Mouse (Mus musculus) inflammation-experienced regulatory T-cells, adult 16 weeks (primary cell): ENCODE measurements around the gene Arhgef12. TPM values are rescaled to one million over a fixed set of nuclear protein-coding genes. Genes with fewer than 3 reads are reported as not detected.

Source experiments
- polyA plus RNA-seq: library from polyadenylated mRNA; unstranded; fragments of 100-300 nt; shearing (Covaris generic); gene quantifications from one replicate; pipeline ENCODE4 v1.2.1, GENCODE M21; 2017

Gene Arhgef12
- polyA plus RNA-seq = 6.7 TPM

GRCm38 (mm10) chr9:43107187-43107517 is at the start of gene Arhgef12:
Gene Arhgef12 (minus strand): TSS chr9:43107239.

GRCm38 (mm10) chr9:43116134-43116996 is 9.3 kb upstream of the Arhgef12 start, which contains the start of gene Tmem136:
Gene Tmem136 (minus strand): TSS chr9:43116570.

GRCm38 (mm10) chr9:42943781-42944535 is 163.1 kb downstream of the Arhgef12 start, which contains the start of gene Grik4:
Gene Grik4 (minus strand): TSS chr9:42944493.

Other genes with a start within 250 kb of the Arhgef12 start
- not detected for gene Grik4, start 162.7 kb downstream of the Arhgef12 start, polyA plus RNA-seq
- 14.8 TPM for gene Tmem136, start 9.3 kb upstream of the Arhgef12 start, polyA plus RNA-seq
- gene Pou2f3, start 103.1 kb upstream of the Arhgef12 start, polyA plus RNA-seq = not detected
- not detected for gene Oaf, start 132.7 kb upstream of the Arhgef12 start, polyA plus RNA-seq
- not detected for gene Trim29, start 203.6 kb upstream of the Arhgef12 start, polyA plus RNA-seq